In the genomic region with DNA sequence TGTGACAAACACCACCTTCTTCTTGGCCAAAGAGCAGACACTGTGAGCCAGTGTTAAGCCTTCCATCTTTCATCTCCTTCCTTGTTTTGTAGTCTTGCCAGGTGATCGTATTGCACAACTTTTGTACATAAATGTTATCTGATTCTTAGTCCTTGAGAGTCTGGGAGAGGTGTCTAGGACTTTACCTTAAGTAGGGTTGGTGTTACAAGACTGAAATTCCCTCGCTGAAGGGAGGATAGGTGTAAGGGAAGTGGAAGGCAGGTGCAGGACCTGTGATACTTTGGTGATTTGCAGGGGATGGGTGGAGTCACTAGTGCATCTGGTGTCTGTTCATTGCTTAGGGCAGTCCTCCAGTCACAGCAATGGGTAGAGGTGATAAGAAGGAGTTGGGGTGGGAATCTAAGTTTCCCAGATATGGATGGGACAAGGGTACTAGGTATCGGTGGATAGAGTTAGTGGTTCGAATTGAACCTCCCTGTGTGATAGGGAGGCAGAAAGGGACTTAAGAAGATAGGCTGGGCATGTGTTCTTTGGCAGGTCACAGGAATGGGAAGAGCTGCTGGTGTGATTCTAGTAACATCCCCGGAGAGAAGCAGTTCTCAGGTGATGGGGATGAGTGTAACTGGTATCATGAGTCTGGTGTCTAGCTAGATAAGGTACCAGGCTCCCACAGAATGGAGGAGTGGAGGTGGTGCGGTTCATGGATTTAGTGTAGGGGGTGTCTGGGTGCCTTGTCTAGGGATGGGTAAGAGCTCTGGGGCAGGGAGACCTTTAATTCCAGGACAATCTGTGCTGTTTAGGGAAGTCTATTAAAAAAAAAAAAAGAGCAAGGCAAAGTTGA, we compare ENCODE assay signal across 10 mouse cellular contexts. TPM values are rescaled to one million over a fixed set of nuclear protein-coding genes. Genes with fewer than 3 reads are reported as not detected.
DNase-seq lines count a peak whose midpoint lies in the region; ATAC-seq and TF ChIP-seq lines count a peak whose summit lies in the region.
"Had no signal": no experiment of that assay in that cellular context is flagged by ENCODE, and none has a peak within 500 bp of the region (broad histone marks: within the 10 kb centered on the region; RNA-seq: fewer than 3 reads in every experiment).

No protein-coding gene starts in this region.

- TF ChIP-seq CTCF in hindbrain, postnatal 0 days (IDR thresholded peaks at IDR 0.05; ENCODE audit: low read depth): no peak

- no peak for DNase-seq in hindbrain, embryonic 14.5 days (ENCODE audit: low spot score)
- DNase-seq in hindbrain, postnatal 0 days (ENCODE audit: low spot score): no peak
- DNase-seq in cerebellum, postnatal 25 days: no peak
- no peak for DNase-seq in adrenal gland, postnatal 14 days
- DNase-seq in heart, adult 9 months (ENCODE audit: low spot score in 2 of 2): no peak
- DNase-seq: lung, postnatal 36 days had no signal

- peaks cover 21% of the 10 kb centered on the region for H3K9me3 ChIP-seq in hindbrain, embryonic 14.5 days (ENCODE audit: control insufficient read depth, low read length)
- H3K9me3 ChIP-seq in hindbrain, embryonic 12.5 days (replicated peaks): peaks cover 7% of the 10 kb centered on the region; the same call in 1 of the 2 replicates
- H3K9me3 ChIP-seq in embryonic facial prominence, embryonic 13.5 days: no peaks in the 10 kb centered on the region
- H3K9me3 ChIP-seq in hindbrain, postnatal 0 days (ENCODE audit: low read length): 0 out of 2 replicates have a peak, but pooled peaks cover 6% of the 10 kb centered on the region
- H3K9me3 ChIP-seq in liver, embryonic 16.5 days (replicated peaks; ENCODE audit: control insufficient read depth, low read length): 0 out of 2 replicates have a peak, but pooled peaks cover 2% of the 10 kb centered on the region

- peak; percentile 41 for ATAC-seq in hindbrain, embryonic 14.5 days (ENCODE audit: low FRiP score)
- no peak for ATAC-seq in hindbrain, embryonic 12.5 days (ENCODE audit: low FRiP score)
- ATAC-seq in embryonic facial prominence, embryonic 13.5 days (ENCODE audit: insufficient number of reproducible peaks, insufficient read depth, low FRiP score, low TSS enrichment, low read depth): peak; percentile 56
- ATAC-seq in hindbrain, postnatal 0 days: 0 out of 2 replicates have a peak, but pooled peaks have one; percentile 45
- ATAC-seq in liver, embryonic 16.5 days (ENCODE audit: low read depth): peak; percentile 88

- H3K27me3 ChIP-seq in hindbrain, embryonic 14.5 days (ENCODE audit: control insufficient read depth, insufficient read depth, low read length): no peaks in the 10 kb centered on the region
- H3K27me3 ChIP-seq in hindbrain, embryonic 12.5 days: no peaks in the 10 kb centered on the region
- H3K27me3 ChIP-seq in embryonic facial prominence, embryonic 13.5 days: no peaks in the 10 kb centered on the region
- no peaks in the 10 kb centered on the region for H3K27me3 ChIP-seq in hindbrain, postnatal 0 days (ENCODE audit: insufficient read depth, low read length)
- no peaks in the 10 kb centered on the region for H3K27me3 ChIP-seq in liver, embryonic 16.5 days (ENCODE audit: control insufficient read depth, insufficient read depth, low read depth, low read length)
- H3K27me3 ChIP-seq: CH12.LX had no signal

- H3K4me2 ChIP-seq in hindbrain, embryonic 14.5 days (replicated peaks): no peak overlapping the region
- H3K4me2 ChIP-seq in hindbrain, embryonic 12.5 days (replicated peaks): no peak overlapping the region
- H3K4me2 ChIP-seq in embryonic facial prominence, embryonic 13.5 days: no peak overlapping the region
- no peak overlapping the region for H3K4me2 ChIP-seq in hindbrain, postnatal 0 days (ENCODE audit: low read depth, low read length)
- H3K4me2 ChIP-seq in liver, embryonic 16.5 days (ENCODE audit: low read depth, low read length): no peak overlapping the region

- WGBS in hindbrain, embryonic 14.5 days: 83% methylated on average over 6 of the region's 6 CpGs
- WGBS in hindbrain, embryonic 12.5 days: 88% methylated on average over 6 of the region's 6 CpGs
- WGBS in embryonic facial prominence, embryonic 13.5 days: 78% methylated on average over 6 of the region's 6 CpGs
- 83% methylated on average over 6 of the region's 6 CpGs for WGBS in hindbrain, postnatal 0 days
- 48% methylated on average over 6 of the region's 6 CpGs for WGBS in liver, embryonic 16.5 days (ENCODE audit: insufficient replicate concordance)

- no peak overlapping the region for H3K27ac ChIP-seq in hindbrain, embryonic 14.5 days
- H3K27ac ChIP-seq in hindbrain, embryonic 12.5 days: no peak overlapping the region
- no peak overlapping the region for H3K27ac ChIP-seq in embryonic facial prominence, embryonic 13.5 days
- no peak overlapping the region for H3K27ac ChIP-seq in hindbrain, postnatal 0 days
- H3K27ac ChIP-seq in liver, embryonic 16.5 days (ENCODE audit: low read length): no peak overlapping the region

- H3K4me1 ChIP-seq in hindbrain, embryonic 14.5 days (replicated peaks; ENCODE audit: control insufficient read depth, insufficient read depth, low read length): no peaks in the 10 kb centered on the region
- no peaks in the 10 kb centered on the region for H3K4me1 ChIP-seq in hindbrain, embryonic 12.5 days
- H3K4me1 ChIP-seq in embryonic facial prominence, embryonic 13.5 days: no peaks in the 10 kb centered on the region
- H3K4me1 ChIP-seq in hindbrain, postnatal 0 days (ENCODE audit: insufficient read depth, low read length): no peaks in the 10 kb centered on the region
- H3K4me1 ChIP-seq in liver, embryonic 16.5 days (ENCODE audit: control insufficient read depth, low read depth, low read length): peaks cover 8% of the 10 kb centered on the region

- no peak overlapping the region for H3K4me3 ChIP-seq in hindbrain, embryonic 14.5 days (replicated peaks; ENCODE audit: low read length)
- no peak overlapping the region for H3K4me3 ChIP-seq in hindbrain, embryonic 12.5 days
- H3K4me3 ChIP-seq in embryonic facial prominence, embryonic 13.5 days: no peak overlapping the region
- no peak overlapping the region for H3K4me3 ChIP-seq in hindbrain, postnatal 0 days (ENCODE audit: low read length)
- H3K4me3 ChIP-seq in liver, embryonic 16.5 days (ENCODE audit: low read depth, low read length): no peak overlapping the region

- no peaks in the 10 kb centered on the region for H3K36me3 ChIP-seq in hindbrain, embryonic 14.5 days (replicated peaks; ENCODE audit: control insufficient read depth, insufficient read depth)
- H3K36me3 ChIP-seq in hindbrain, embryonic 12.5 days: no peaks in the 10 kb centered on the region
- H3K36me3 ChIP-seq in embryonic facial prominence, embryonic 13.5 days: no peaks in the 10 kb centered on the region
- no peaks in the 10 kb centered on the region for H3K36me3 ChIP-seq in hindbrain, postnatal 0 days (ENCODE audit: insufficient read depth, low read length)
- no peaks in the 10 kb centered on the region for H3K36me3 ChIP-seq in liver, embryonic 16.5 days (ENCODE audit: control insufficient read depth, insufficient read depth)

- no peak overlapping the region for H3K9ac ChIP-seq in hindbrain, embryonic 14.5 days
- H3K9ac ChIP-seq in hindbrain, embryonic 12.5 days: no peak overlapping the region
- H3K9ac ChIP-seq in embryonic facial prominence, embryonic 13.5 days: no peak overlapping the region
- H3K9ac ChIP-seq in hindbrain, postnatal 0 days (replicated peaks; ENCODE audit: low read length): no peak overlapping the region
- H3K9ac ChIP-seq in liver, embryonic 16.5 days (ENCODE audit: low read depth, low read length): no peak overlapping the region

RNA-seq across cellular contexts. Expression of gene Abcg2, which starts 25.8 kb away (rescaled TPM):
- 38.9 and 40.9 TPM in 2 replicates for polyA plus RNA-seq in hindbrain, embryonic 14.5 days (2014; fragmentation: Nextera tagmentation; extraction: Ambion mirVana)
- 41.8 and 42.5 TPM in 2 replicates for polyA plus RNA-seq in hindbrain, embryonic 12.5 days (2016; fragmentation: Nextera tagmentation; extraction: Ambion mirVana)
- 56.8 and 60.0 TPM in 2 replicates for polyA plus RNA-seq in embryonic facial prominence, embryonic 13.5 days (2015; fragmentation: Nextera tagmentation; extraction: Ambion mirVana)
- 18.3 and 30.3 TPM in 2 replicates for total RNA-seq in hindbrain, postnatal 0 days (2014; rRNA removed)
- 33.1 and 38.6 TPM in 2 replicates for polyA plus RNA-seq in hindbrain, postnatal 0 days (2015; fragmentation: Nextera tagmentation; extraction: Ambion mirVana)
- 184 and 192 TPM in 2 replicates for polyA plus RNA-seq in liver, embryonic 16.5 days (2015; fragmentation: Nextera tagmentation; extraction: Ambion mirVana)
- total RNA-seq in adrenal gland, postnatal 14 days (2021): 49.6 and 55.5 TPM in 2 replicates
